Mouse (Mus musculus): ENCODE results near the gene Olfr332.
"Not testable (repeated sequence)": the region's sequence is repeated elsewhere in the genome, so short reads cannot be mapped to it uniquely, and the experiment has no call there.

Gene Olfr332

DNA sequence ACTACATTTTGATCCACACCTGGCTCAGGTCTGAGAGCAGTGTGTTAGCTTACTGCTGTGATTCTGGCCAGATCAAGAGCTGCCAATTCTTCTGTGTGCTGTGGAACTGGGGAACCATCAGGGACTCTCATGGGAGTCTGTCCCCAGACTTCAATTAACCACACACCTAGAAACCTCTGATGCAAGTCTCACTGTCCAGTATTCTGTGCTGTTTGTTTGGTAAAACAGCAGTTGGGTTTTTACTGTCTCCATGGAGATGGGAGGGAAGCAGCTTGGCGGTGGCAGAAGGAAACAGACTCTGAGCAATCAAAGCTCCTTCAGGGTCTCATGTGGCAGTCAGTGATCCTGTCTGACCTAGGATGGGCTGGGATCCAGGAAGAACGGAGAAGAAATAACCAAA lies at the start of gene Olfr332:
Olfr332 (minus strand) TSS at position 101 of the 400 bp plus-strand sequence.
- in situ Hi-C loops (cut with MseI, MboI) = no loop called here

DNA sequence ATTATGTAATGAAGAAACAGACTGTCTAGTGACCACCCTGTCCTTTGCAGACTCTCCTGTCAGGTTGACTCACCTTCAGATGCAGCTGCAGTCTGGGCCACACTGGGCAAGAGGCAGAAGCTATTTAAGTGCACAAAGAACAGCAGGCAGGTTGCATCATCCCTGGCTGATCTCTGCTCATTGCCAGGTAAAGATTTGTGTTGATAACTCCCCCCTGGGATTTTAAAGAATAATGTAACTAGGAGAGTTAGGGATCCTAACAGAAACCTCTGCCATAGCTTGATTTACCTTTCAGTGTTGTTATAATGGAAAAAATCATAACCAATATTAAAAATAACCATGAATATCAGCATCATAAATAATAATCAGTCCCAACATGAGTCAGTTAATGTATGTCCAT lies 42.4 kb upstream of the Olfr332 start, which contains the start of gene Olfr330:
Olfr330 (minus strand) TSS at position 101 of the 400 bp plus-strand sequence.
- in situ Hi-C loops (cut with MseI, MboI) = not testable (repeated sequence)

DNA sequence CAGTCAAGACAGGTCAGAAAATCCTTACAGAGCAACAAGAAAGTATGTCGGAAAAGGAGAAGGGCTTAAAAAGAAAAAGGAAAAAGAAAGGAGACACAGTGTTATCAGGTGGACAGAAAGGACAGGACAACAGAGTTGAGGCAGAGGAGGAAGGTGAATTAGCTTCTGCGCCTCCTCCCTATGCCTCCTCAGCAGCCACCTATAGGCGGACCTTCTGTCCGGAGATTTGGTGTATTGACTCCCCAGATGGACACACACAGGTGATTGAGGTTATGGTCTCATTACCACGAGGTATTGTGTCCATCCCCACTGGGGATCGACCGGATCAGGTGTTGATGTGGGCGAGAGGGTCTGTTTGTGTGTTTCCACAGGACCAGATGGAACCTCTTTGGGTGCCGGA lies 27.4 kb upstream of the Olfr332 start:
- in situ Hi-C loops (cut with MseI, MboI) = not testable (repeated sequence)

DNA sequence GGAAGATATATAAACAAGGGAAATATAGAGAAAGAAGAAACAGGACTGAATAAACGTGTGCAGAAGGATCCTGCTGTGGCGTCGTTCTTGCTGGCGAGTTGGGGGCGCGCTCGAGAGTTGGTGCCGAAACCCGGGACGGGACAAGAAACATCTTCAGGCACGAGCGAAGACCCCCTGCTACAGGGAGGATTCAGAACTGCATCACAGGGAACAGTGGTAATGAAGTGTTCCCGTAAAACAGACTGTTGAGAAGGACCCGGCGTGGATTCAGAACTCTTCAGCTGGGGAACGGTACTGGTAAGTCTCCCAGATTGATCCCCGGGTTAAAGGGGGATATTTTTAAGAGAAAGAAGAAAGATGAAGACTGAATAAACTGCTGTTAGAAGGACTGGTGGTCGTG lies 26.6 kb upstream of the Olfr332 start:
- in situ Hi-C loops (cut with MseI, MboI) = not testable (repeated sequence)

DNA sequence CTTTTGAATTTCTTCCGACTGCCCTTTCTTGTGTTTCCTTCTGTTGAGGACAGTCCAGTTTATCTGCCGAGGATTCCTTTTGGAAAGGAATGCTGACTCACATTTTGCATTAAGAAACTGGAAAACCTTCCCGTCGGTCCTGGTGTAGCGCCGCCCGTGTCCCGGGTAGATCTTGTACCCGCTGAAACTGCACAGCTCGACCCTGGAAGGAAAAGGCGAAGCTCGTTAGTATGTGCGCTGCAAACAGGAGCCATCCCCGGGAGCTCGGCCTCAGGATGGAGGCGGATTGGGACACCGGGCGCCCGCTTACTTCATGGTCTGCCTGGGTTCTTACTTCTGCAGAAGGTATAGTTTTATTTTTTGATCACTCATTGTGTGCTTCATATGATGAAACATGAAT lies 16.7 kb upstream of the Olfr332 start:
- in situ Hi-C loops (cut with MseI, MboI) = not testable (repeated sequence)

DNA sequence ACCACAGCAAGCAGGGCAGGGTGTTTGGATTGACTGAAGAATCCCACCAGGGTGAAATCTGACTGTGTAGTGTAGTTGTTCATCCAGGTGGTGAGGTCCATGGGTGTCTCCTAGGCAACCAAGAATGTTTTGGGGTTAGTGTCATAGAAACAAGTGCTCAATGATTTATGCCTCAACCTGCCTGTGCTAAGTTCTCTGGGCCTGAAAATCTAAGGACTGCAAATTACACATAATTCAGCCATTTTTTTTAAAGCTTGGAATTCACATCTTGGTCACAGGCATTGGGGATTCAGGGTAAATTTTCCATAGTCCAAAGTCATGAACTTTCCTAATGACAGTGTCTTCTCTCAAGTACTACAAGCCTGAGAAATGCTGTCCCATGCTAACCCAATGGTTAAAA lies 10.1 kb upstream of the Olfr332 start, which contains the start of gene Olfr331:
Olfr331 (minus strand) TSS at position 101 of the 400 bp plus-strand sequence.
- in situ Hi-C loops (cut with MseI, MboI) = not testable (repeated sequence)

DNA sequence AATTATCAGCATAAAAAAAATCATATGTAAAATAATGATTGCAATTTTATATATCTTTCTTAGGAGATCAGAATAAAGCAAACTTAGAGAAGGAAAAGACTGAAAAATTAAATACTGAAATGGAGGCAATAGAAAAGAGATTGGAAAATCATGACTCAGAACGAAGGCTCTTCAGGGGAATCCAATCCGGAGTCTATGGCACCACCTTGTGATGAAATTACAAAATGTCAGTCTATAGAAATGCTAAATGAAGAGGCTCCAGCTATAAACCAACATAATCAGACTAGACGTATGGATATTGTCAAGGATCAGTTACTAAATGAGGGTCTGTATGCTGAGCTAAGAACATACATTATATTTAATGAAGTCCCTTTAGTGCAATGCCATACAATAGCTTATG lies 6.9 kb upstream of the Olfr332 start:
- in situ Hi-C loops (cut with MseI, MboI) = no loop called here

DNA sequence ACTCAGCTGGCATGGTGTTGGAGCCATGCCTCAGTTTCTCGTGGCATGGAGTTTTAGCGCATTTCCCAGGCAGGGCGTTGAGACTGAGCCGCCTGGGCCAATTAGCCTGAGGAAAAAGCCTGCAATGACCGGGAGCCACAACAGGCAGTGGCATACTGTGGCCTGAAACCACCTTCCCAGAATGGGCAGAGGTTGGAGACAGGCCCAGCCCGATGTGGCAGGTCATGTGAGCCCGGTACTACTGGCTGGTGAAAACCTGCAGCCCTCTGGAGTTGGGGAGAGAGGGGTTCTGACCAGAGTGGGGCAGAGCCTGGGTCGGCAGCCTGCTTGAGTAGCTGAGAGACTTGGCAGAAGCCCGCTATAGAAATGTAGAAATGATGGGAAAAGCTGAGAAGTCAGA lies 6.4 kb upstream of the Olfr332 start:
- in situ Hi-C loops (cut with MseI, MboI) = no loop called here

DNA sequence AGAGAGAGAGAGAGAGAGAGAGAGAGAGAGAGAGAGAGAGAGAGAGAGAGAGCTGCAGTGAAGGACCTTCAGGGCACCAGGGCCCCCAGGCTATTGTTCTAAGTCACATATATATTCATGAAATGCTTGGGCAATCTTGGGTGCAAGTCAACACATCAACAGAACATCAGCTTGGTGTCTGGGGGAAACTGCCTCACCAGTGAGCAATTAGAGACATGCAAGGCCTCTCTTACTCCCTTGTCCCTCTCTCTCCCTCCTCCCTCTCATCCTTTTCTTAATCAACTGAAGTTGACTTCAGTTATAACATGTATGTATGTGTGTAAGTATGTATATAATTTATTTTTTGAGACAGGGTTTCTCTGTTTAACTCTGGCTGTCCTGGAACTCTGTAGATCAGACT lies 30.2 kb downstream of the Olfr332 start, which contains the start of gene Olfr30:
Olfr30 (minus strand) TSS at position 101 of the 400 bp plus-strand sequence.
- in situ Hi-C loops (cut with MseI, MboI) = no loop called here

DNA sequence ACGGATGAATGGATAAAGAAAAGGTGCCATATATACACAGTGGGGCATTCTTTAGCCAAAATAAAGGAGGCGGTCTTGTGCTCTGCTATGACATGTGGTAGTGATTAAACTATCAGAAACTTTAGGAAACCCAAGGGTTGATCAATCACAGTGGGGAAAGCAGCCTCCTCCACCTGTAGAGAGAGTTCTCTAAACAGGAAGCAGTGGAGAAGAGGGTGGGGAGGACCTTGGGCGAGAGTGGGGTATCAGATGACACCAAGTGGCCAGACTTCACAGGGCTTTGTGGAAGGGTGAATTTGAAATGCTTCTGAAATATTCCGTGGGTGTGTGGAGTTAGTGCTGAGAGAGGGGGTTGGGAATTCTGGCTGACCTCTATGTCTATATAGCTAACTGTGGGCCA lies 38.8 kb downstream of the Olfr332 start:
- in situ Hi-C loops (cut with MseI, MboI) = no loop called here

DNA sequence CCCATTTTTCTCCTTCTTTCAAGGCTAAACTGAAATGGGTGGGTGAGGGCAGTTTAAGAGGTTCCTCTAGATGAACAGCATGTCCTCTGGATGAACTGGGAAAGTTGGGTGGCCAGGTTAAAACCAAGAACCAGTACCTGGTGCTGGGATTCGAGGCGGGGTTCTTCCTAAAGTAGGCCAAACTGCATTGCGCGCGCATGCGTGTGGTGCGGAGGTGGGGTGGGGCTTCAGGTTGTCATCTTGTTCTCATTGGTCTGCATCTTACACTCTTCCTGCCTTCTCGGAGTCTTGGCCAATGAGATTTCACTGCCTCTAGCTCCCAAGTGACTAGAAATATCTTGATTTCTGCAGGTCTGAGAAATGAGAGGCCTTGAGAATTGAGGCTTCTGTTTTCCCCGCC lies 39.6 kb downstream of the Olfr332 start, which contains the start of gene Lypd9:
Lypd9 (minus strand) TSS at position 165 of the 400 bp plus-strand sequence.
- in situ Hi-C loops (cut with MseI, MboI) = no loop called here
